Mouse (Mus musculus) embryonic facial prominence, embryonic 15.5 days (tissue): ENCODE results near the gene Clybl. TPM values are rescaled to one million over a fixed set of nuclear protein-coding genes. Genes with fewer than 3 reads are reported as not detected.

Experiments
- ATAC-seq: fragments of 200-750 bp; cut with Nextera tagmentation; 2 replicates; pipeline ENCODE4 v1.8.0; 2017; ENCODE audit warnings: low read depth, moderate TSS enrichment; ENCODE audit not compliant: insufficient number of reproducible peaks, low FRiP score, low TSS enrichment
- H3K27ac ChIP-seq: fragments of 300-500 bp; sonication (generic); replicated peaks from 2 replicates; pipeline ENCODE4 v1.5.1; 2015; ENCODE audit warnings: mild to moderate bottlenecking, inconsistent platforms
- H3K27me3 ChIP-seq: fragments of 300-500 bp; sonication (generic); 2 replicates; pipeline ENCODE4 v1.6.1; 2015; ENCODE audit warnings: inconsistent platforms
- H3K36me3 ChIP-seq: fragments of 300-500 bp; sonication (generic); 2 replicates; pipeline ENCODE4 v1.6.1; 2015; ENCODE audit warnings: mild to moderate bottlenecking, inconsistent platforms
- H3K4me1 ChIP-seq: fragments of 300-500 bp; sonication (generic); 2 replicates; pipeline ENCODE4 v1.6.1; 2015; ENCODE audit warnings: inconsistent platforms
- H3K4me2 ChIP-seq: fragments of 300-500 bp; sonication (generic); replicated peaks from 2 replicates; pipeline ENCODE4 v1.6.1; 2015; ENCODE audit warnings: mild to moderate bottlenecking, inconsistent platforms
- H3K4me3 ChIP-seq: fragments of 300-500 bp; sonication (generic); replicated peaks from 2 replicates; pipeline ENCODE4 v1.5.1; 2015; ENCODE audit warnings: mild to moderate bottlenecking, inconsistent platforms
- H3K9ac ChIP-seq: fragments of 300-500 bp; sonication (generic); 2 replicates; pipeline ENCODE4 v1.6.1; 2015; ENCODE audit warnings: inconsistent platforms
- H3K9me3 ChIP-seq: fragments of 300-500 bp; sonication (generic); replicated peaks from 2 replicates; pipeline ENCODE4 v1.6.1; 2016; ENCODE audit warnings: inconsistent platforms
- WGBS: fragments of 180-500 bp; shearing (Covaris S2); methylation state at CpG from one replicate; pipeline ENCODE4 v1.1.7; 2015; 5-methylcytosine and 5-hydroxymethylcytosine counted together
- polyA plus RNA-seq: library from polyadenylated mRNA; unstranded; fragments of >200 nt; fragmentation: Nextera tagmentation; extraction: Ambion mirVana; gene quantifications from 2 replicates; pipeline ENCODE4 v1.2.1, GENCODE M21; 2015

Gene Clybl
- polyA plus RNA-seq, 1 experiment from 2014 or later = 24.0 TPM

DNA sequence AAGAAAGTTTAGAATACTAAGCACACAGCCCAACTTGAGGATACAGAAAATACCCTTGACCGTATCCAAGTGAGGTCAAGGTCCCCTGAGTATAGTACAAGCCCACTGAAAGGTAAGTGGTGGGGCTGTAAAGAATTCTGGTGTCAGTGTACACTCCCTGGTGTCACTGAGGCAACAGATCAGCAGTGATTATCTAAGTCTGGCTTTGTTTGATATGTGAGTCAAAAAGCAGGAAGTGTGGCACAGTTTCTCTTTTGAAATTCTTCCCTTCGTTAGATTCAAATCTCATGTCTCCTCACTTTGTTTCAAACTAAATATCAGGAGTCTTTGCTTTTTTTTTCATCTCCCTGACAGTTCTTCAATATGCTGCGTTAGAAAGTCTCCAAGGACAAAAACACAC lies 251.1 kb downstream of the Clybl start:
- Histone ChIP-seq H3K4me3 (no peak overlapping the region), H3K27me3 (no peaks in the 10 kb centered on the region; the same call in 1 of the 2 replicates), H3K4me1 (no peaks in the 10 kb centered on the region), H3K4me2 (no peak overlapping the region), H3K36me3 (no peaks in the 10 kb centered on the region), H3K27ac (no peak overlapping the region), H3K9me3 (no peaks in the 10 kb centered on the region), H3K9ac (no peak overlapping the region)
- no peak for ATAC-seq
- 51% methylated on average over 3 of the region's 3 CpGs for WGBS

DNA sequence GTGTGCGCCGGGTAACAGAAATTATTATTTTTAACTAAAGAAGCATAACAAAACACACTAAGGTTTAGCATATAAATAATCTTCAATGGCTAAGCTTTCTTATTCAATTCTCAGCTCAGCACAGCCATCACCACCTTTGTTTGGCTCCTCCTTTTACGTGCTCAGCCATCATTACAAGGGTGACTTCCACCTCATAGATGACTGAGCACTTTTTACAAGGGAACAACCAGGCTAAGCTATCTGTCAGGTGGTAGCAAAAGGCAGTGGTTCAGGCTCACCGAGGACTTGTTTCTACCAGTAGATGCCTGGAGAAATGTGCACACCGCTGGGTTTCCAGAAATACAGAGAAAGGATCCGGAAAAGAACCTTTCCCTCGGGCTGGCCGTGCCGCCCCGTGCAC lies 252.5 kb downstream of the Clybl start:
- Histone ChIP-seq H3K4me3 (no peak overlapping the region), H3K4me2 (no peak overlapping the region), H3K27ac (no peak overlapping the region), H3K36me3 (no peaks in the 10 kb centered on the region), H3K9me3 (no peaks in the 10 kb centered on the region), H3K27me3 (no peaks in the 10 kb centered on the region; the same call in 1 of the 2 replicates), H3K9ac (no peak overlapping the region), H3K4me1 (no peaks in the 10 kb centered on the region)
- no peak for ATAC-seq
- 86% methylated on average over 10 of the region's 10 CpGs for WGBS

DNA sequence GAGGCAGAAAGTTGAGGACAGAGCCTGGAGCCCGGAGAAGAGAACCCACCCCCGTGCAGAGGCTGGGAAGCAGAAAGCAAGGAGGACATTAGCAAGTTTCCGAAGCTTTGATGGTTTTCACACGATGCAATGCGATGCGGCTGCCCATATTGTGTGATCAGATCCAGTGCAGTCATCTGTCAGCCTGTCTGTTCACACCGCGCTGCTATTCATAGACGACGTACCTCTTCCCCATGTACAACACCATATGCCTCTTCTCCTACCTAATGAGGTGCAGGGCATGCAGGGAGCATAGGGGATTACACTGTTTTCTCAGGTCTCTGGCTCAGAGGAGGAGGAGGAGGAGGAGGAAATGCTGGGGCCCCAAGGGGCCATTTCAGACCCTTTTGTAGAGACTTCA lies 255.3 kb downstream of the Clybl start:
- Histone ChIP-seq H3K27me3 (no peaks in the 10 kb centered on the region; the same call in 1 of the 2 replicates), H3K4me1 (peaks cover 4% of the 10 kb centered on the region; the same call in 1 of the 2 replicates), H3K9ac (no peak overlapping the region), H3K27ac (no peak overlapping the region), H3K36me3 (no peaks in the 10 kb centered on the region), H3K9me3 (no peaks in the 10 kb centered on the region), H3K4me2 (no peak overlapping the region), H3K4me3 (no peak overlapping the region)
- no peak for ATAC-seq
- 65% methylated on average over 10 of the region's 10 CpGs for WGBS

DNA sequence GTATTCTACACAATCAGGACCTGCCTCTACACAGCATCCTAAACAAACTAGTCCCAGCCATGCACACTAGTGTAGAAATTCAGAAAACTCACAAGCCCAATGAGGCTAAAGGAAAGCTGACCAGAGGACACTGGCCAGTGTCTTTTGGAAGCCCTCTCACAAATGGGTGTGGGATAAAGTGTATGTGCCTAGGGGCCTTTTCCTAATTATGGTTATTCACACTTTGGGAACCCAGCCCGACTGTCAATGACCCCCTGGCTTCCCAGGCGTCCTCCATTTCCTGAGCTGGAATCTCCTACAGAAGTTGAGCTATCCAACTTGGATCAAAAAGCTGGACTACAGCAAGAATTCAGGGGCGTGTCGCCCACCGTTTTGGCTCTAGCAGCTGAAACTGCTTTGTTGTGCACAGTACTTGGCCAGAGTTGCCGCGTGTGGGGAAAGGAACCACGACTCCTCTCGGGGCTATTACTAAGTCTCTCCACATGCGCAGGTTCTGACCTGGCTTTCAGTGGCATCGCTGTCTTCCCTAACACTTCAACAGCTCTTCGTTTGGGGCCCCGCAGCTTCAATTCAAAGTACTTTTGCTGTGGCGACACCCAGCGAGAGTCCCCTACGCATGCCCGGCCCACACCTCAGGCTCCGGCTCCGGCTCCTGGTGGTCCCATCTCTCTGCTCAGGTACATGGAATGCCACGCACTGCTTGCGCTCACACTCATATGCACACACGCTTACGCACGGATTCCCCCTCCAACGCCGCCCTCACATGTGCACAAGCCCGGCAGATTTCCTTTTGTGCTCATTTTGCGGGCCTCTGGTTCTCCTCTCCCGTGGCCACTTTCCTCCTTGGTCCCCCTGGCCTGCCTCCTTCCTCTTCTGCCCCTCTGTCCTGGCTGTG lies 268.3 kb downstream of the Clybl start:
- no peaks in the 10 kb centered on the region for H3K36me3 ChIP-seq
- H3K4me3 ChIP-seq = peak overlapping the region; percentile 45
- H3K9ac ChIP-seq = no peak overlapping the region
- H3K9me3 ChIP-seq = no peaks in the 10 kb centered on the region
- H3K27ac ChIP-seq = no peak overlapping the region
- H3K4me2 ChIP-seq = peak overlapping the region; percentile 85
- ATAC-seq = no peak
- 7% methylated on average over 29 of the region's 29 CpGs for WGBS
- H3K27me3 ChIP-seq = peaks cover 64% of the 10 kb centered on the region
- H3K4me1 ChIP-seq = peaks cover 27% of the 10 kb centered on the region

DNA sequence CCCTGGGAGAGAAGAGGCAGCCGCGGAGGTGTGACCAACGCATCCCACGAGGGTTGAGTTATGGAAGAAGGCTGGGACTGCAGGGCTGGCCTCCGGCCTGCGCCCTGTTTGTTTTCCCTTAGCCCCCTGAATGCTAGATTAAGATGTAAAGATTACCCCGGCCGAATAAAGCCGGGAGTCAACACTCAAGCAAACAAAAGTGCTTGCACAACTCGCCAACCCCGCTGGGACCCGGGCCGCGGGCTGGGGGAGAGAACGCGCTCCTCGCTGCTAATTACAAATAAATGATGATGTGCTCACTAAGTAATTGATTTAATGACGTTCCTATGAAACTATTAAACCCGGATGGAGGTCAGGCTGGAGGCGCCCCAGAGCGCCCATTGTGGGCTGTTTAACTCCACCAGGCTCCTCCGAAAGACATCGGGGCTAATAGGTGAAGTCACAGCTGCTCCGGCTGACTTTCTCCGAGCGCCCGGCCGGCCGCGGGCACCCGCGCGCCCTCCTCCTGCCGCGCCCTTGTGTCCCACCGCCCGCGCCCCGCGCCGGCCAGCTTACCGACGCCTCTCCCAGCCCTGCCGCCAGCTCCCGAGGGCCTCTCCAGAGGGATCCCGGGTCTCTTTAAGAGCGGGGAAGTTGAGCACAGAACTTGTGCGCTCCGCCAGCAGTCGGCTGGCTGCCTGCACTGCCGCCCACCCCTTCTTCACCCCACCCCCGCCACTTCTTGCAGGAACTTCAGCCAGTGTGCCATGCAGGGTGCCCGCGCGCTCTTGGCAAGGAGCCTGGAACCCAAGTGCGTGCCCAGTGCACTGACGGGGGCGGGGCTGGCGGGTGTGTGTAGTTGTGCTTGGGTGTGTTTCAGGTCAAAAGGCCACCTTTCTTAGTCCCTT lies 269.2 kb downstream of the Clybl start, which contains the start of gene Gm5089:
Gene Gm5089, minus strand, starts transcription at position 620 of the 887 bp plus-strand sequence.
- H3K27ac ChIP-seq = no peak within 1 kb of the TSS
- 2% methylated on average over 59 of the region's 59 CpGs for WGBS
- peak; percentile 29; the same call in 1 of the 2 replicates for ATAC-seq
- no peaks in the 10 kb centered on the region for H3K36me3 ChIP-seq
- H3K4me3 ChIP-seq = peak within 1 kb of the TSS; percentile 45
- H3K4me1 ChIP-seq = peaks cover 27% of the 10 kb centered on the region
- peak within 1 kb of the TSS; percentile 85 for H3K4me2 ChIP-seq
- peak within 1 kb of the TSS; percentile 33; the same call in 1 of the 2 replicates for H3K9ac ChIP-seq
- peaks cover 72% of the 10 kb centered on the region for H3K27me3 ChIP-seq
- no peaks in the 10 kb centered on the region for H3K9me3 ChIP-seq

DNA sequence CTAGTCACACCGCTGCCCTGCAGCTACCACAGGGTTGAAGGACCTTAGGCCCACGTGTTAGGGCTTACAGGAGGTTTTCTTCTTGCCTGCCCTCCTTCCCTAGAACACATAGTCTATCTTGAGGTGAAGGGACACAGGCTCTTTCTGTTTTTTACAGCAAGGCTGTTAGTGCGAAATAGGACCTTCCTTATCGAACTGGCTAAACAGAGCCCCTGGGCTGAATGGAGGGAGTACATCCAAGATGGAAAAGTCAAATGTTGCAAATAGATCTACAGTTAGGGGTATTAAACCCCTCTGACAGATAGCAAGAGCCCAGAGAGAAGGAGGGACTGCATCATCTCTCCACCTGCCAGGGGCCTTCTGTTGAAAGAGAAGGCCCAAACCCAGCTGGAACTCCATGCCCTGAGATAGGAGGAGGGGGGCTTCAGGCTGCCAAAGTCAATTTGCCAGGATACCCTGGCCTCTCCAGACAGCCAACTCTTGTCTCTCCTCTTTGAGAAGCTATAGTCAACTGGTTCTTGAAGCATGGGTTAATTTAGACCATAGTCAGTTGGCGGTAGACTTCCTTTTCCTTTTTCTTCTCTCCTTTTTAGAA lies 270.1 kb downstream of the Clybl start:
- 64% methylated on average over 5 of the region's 5 CpGs for WGBS
- no peak for ATAC-seq
- peaks cover 78% of the 10 kb centered on the region for H3K27me3 ChIP-seq
- H3K9me3 ChIP-seq = no peaks in the 10 kb centered on the region
- H3K9ac ChIP-seq = no peak overlapping the region
- H3K4me1 ChIP-seq = peaks cover 27% of the 10 kb centered on the region
- H3K36me3 ChIP-seq = no peaks in the 10 kb centered on the region
- no peak overlapping the region for H3K27ac ChIP-seq
- no peak overlapping the region for H3K4me3 ChIP-seq
- H3K4me2 ChIP-seq = 0 out of 2 replicates have a peak overlapping the region, but pooled peaks have one; percentile 85

Other genes starting within 250 kb of the Clybl start
- gene Gpr183, start 216.5 kb upstream of the Clybl start, polyA plus RNA-seq = 4.9 and 5.0 TPM in 2 replicates
- gene Timm8a2, start 147.0 kb upstream of the Clybl start, polyA plus RNA-seq = not detected in 2 replicates
- gene Tm9sf2, start 74.7 kb upstream of the Clybl start, polyA plus RNA-seq = 156 and 171 TPM in 2 replicates